Mouse (Mus musculus): ENCODE results near the gene Gm2663.

DNA sequence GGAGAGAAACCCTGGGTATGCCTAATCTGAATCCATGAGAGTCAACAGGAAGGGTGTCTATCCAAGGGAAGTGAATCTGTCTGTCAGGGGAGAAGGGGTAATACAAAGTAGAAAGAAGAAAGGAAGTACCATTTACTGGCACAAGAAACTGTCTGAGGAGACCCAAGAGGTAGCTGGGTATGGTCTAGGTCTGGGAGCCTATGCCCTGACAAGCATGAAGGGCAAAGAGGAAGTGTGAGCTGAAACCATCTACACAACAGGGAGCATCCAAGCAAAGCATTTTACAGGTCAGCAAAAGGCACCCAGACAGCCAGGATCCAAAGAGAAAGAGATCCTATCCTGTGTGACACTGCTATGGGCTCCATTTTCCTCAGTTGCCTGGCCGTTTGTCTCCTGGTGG is 47.9 kb upstream of the Gm2663 start:
- TF ChIP-seq CTCF (conservative IDR thresholded peaks at IDR 0.05; ENCODE audit: low read length) (no peak), NANOG (IDR thresholded peaks at IDR 0.05; ENCODE audit: borderline replicate concordance, low read length) (no peak), POU5F1 (IDR thresholded peaks at IDR 0.05; ENCODE audit: borderline replicate concordance, low read length) (no peak)

Data from E14TG2a.4 (cell line).